Mouse (Mus musculus): ENCODE data around the gene Soga1. TPM values are rescaled to one million over a fixed set of nuclear protein-coding genes. Genes with fewer than 3 reads are reported as not detected.

Gene Soga1
- polyA plus RNA-seq, 1 experiment from 2014 or later: 1.8 TPM

DNA sequence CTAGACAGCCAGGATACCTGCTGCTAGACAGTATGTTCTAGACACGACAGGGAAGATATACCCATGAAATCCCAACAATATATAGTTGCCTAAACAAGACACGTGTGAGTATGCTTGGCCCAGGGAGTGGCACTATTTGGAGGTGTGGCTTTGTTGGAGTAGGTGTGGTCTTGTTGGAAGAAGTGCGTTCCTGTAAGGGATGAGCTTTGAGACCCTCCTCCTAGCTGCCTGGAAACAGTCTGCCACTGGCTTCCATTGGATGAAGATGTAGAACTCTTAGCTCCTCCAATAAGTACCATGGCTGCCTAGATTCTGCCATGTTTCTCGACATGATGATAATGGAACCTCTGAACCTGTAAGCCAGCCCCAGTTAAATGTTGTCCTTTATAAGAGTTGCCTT lies 97.8 kb downstream of the Soga1 start:
- no peaks in the 10 kb centered on the region for H3K36me3 ChIP-seq (ENCODE audit: insufficient read depth, low read length)
- no peak overlapping the region for H3K27ac ChIP-seq
- no peak overlapping the region for H3K4me2 ChIP-seq (ENCODE audit: low read length)
- no peak for TF ChIP-seq CTCF (IDR thresholded peaks at IDR 0.05; ENCODE audit: low read depth)
- no peak overlapping the region for H3K4me3 ChIP-seq (replicated peaks; ENCODE audit: low read depth, low read length)
- no peaks in the 10 kb centered on the region for H3K27me3 ChIP-seq (ENCODE audit: insufficient read depth, low read length)
- WGBS: 91% methylated on average over 4 of the region's 4 CpGs
- H3K9me3 ChIP-seq (replicated peaks; ENCODE audit: low read length): no peaks in the 10 kb centered on the region
- DNase-seq (ENCODE audit: low spot score): no peak
- ATAC-seq (replicated peaks; ENCODE audit: low FRiP score, low read depth): no peak
- no peak overlapping the region for H3K9ac ChIP-seq (ENCODE audit: low read depth, low read length)
- 0 out of 2 replicates have a peak, but pooled peaks cover 4% of the 10 kb centered on the region for H3K4me1 ChIP-seq (replicated peaks; ENCODE audit: insufficient read depth, low read length)

DNA sequence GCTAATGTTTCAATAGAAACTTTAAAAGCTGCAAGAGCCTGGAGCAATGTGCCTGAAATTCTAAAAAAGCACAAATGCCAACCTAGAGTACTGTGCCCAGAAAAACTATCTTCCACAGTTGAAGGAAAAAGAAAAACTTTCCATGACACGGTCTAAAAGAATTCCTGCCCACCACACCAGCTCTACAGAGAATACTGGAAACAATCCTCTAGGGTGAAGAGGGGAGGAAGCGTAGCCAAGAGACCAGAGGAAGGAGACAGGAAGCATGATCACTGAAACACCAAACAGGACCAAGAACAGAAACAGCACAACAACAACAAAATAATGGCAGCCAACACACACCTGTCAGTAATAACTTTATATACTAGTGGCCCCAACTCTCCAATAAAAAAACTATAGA lies 99.0 kb downstream of the Soga1 start:
- no peak for DNase-seq (ENCODE audit: low spot score)
- H3K4me1 ChIP-seq (replicated peaks; ENCODE audit: insufficient read depth, low read length): 0 out of 2 replicates have a peak, but pooled peaks cover 5% of the 10 kb centered on the region
- no peak for TF ChIP-seq CTCF (IDR thresholded peaks at IDR 0.05; ENCODE audit: low read depth)
- 74% methylated on average over 2 of the region's 2 CpGs for WGBS
- no peak for ATAC-seq (replicated peaks; ENCODE audit: low FRiP score, low read depth)
- no peaks in the 10 kb centered on the region for H3K36me3 ChIP-seq (ENCODE audit: insufficient read depth, low read length)
- H3K4me2 ChIP-seq (ENCODE audit: low read length): no peak overlapping the region
- H3K9ac ChIP-seq (ENCODE audit: low read depth, low read length): no peak overlapping the region
- H3K27ac ChIP-seq: no peak overlapping the region
- H3K9me3 ChIP-seq (replicated peaks; ENCODE audit: low read length): no peaks in the 10 kb centered on the region
- H3K4me3 ChIP-seq (replicated peaks; ENCODE audit: low read depth, low read length): no peak overlapping the region
- H3K27me3 ChIP-seq (ENCODE audit: insufficient read depth, low read length): no peaks in the 10 kb centered on the region

DNA sequence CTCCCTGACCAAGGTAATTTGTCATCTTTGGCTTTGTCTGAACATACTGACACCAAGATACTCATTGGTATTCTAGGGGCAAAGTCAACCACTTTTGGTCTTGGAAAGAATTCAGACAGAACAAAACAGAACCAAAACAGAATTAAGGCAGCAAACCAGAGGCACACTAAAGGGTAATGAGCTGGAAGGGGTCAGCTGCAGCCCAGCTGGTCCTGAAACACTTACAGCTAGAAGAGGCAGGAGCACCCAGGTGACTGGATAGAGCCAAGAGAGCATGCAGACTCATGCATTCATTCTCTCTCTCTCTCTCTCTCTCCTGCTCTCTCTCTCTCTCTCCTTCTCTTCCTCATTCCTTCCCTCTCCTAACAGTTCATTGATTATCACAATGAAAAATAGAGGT lies 102.3 kb downstream of the Soga1 start:
- H3K4me2 ChIP-seq (ENCODE audit: low read length): no peak overlapping the region
- DNase-seq (ENCODE audit: low spot score): no peak
- no peak overlapping the region for H3K9ac ChIP-seq (ENCODE audit: low read depth, low read length)
- H3K4me1 ChIP-seq (replicated peaks; ENCODE audit: insufficient read depth, low read length): 0 out of 2 replicates have a peak, but pooled peaks cover 7% of the 10 kb centered on the region
- no peaks in the 10 kb centered on the region for H3K36me3 ChIP-seq (ENCODE audit: insufficient read depth, low read length)
- H3K4me3 ChIP-seq (replicated peaks; ENCODE audit: low read depth, low read length): no peak overlapping the region
- ATAC-seq (replicated peaks; ENCODE audit: low FRiP score, low read depth): no peak
- no peaks in the 10 kb centered on the region for H3K9me3 ChIP-seq (replicated peaks; ENCODE audit: low read length)
- no peak overlapping the region for H3K27ac ChIP-seq
- no peaks in the 10 kb centered on the region for H3K27me3 ChIP-seq (ENCODE audit: insufficient read depth, low read length)
- no peak for TF ChIP-seq CTCF (IDR thresholded peaks at IDR 0.05; ENCODE audit: low read depth)

DNA sequence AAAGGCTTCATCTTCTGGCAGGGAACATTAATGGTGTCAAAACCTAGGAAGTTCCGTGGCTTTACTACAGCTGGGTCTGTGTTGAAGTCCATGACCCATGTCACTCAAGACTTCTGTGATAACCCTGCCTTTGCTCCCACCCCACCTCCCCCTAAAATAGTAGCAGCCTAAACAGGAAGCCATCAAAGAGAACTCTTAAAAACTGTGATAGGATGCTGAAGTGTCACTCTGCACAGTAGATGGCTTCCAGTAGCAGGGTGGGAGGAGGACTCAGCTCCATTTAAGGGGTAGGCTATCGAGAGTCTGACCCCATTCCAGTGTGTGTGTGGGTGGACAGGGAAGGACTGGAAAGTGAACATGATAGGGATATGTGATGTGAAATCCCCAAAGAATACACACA lies 104.1 kb downstream of the Soga1 start:
- Histone ChIP-seq H3K36me3 (ENCODE audit: insufficient read depth, low read length) (no peaks in the 10 kb centered on the region), H3K4me3 (replicated peaks; ENCODE audit: low read depth, low read length) (no peak overlapping the region), H3K27ac (no peak overlapping the region), H3K9ac (ENCODE audit: low read depth, low read length) (no peak overlapping the region), H3K4me2 (ENCODE audit: low read length) (no peak overlapping the region), H3K9me3 (replicated peaks; ENCODE audit: low read length) (no peaks in the 10 kb centered on the region), H3K4me1 (replicated peaks; ENCODE audit: insufficient read depth, low read length) (0 out of 2 replicates have a peak, but pooled peaks cover 7% of the 10 kb centered on the region), H3K27me3 (ENCODE audit: insufficient read depth, low read length) (no peaks in the 10 kb centered on the region)
- no peak for ATAC-seq (replicated peaks; ENCODE audit: low FRiP score, low read depth)
- TF ChIP-seq CTCF (IDR thresholded peaks at IDR 0.05; ENCODE audit: low read depth): no peak
- DNase-seq (ENCODE audit: low spot score): peak; percentile 60
- WGBS: 25% methylated on average over 2 of the region's 2 CpGs

DNA sequence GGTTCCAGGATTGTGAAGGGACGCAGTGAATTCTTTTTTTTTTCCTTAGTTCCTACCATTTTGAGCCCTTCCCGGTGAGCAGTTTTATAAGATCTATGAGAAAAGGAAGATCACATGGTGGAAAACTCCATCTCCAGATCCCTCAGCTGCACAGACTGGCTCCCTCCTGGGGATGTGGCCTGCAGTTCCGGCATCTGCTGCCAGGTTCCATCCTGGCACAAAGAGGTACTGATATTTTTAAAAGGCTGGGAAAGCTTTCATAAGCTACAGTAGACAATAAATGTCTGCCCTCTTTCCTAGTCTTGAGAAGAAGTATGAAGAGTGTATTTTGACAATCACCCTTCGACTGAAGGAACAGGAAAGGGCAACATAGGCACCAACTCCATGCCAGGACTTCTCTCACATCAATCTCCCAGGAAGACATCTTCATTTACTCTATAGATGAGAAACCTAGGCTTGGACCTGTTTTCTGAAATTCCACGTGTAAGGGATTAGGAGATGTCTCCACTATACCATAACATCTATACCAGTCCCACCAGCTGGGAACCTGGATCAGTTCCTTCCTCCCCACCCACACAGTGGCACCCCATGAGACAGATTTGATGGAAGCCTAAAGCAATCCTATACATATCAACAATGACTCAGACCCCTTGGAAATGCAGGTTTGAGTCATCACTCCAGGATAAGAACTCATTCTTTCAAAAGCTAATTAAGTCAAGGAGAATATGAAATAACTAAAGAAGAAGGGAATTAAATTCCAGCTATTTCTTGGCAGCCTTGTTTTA lies 105.5 kb downstream of the Soga1 start:
- H3K27ac ChIP-seq: no peak overlapping the region
- no peak overlapping the region for H3K9ac ChIP-seq (ENCODE audit: low read depth, low read length)
- 0 out of 2 replicates have a peak, but pooled peaks cover 7% of the 10 kb centered on the region for H3K4me1 ChIP-seq (replicated peaks; ENCODE audit: insufficient read depth, low read length)
- H3K4me3 ChIP-seq (replicated peaks; ENCODE audit: low read depth, low read length): no peak overlapping the region
- no peaks in the 10 kb centered on the region for H3K27me3 ChIP-seq (ENCODE audit: insufficient read depth, low read length)
- no peaks in the 10 kb centered on the region for H3K36me3 ChIP-seq (ENCODE audit: insufficient read depth, low read length)
- no peak for TF ChIP-seq CTCF (IDR thresholded peaks at IDR 0.05; ENCODE audit: low read depth)
- WGBS: 86% methylated on average over 5 of the region's 5 CpGs
- DNase-seq (ENCODE audit: low spot score) (no peak), ATAC-seq (replicated peaks; ENCODE audit: low FRiP score, low read depth) (no peak)
- no peaks in the 10 kb centered on the region for H3K9me3 ChIP-seq (replicated peaks; ENCODE audit: low read length)
- H3K4me2 ChIP-seq (ENCODE audit: low read length): no peak overlapping the region

DNA sequence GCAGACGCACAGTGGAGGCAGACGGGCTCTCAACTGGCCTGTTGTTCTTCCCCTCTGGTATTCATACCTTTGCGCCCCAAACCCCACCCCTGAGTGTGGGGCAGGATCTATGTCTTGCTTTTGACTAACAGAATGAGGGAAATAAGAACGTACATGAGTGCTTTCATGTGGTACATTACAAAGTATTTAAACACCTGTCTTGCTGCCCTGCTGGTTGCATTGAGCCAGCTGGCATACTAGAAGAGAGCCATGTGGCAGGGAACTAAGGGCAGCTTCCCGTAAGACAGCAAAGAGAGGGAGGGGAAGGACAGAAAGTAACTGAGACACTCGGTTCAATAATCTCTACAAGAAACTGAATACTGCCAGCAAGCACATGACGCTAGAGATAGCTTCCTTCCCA lies 108.8 kb downstream of the Soga1 start:
- H3K4me2 ChIP-seq (ENCODE audit: low read length): no peak overlapping the region

More for the DNA sequence above, 108.8 kb downstream of the Soga1 start:
- H3K27me3 ChIP-seq (ENCODE audit: insufficient read depth, low read length): no peaks in the 10 kb centered on the region
- ATAC-seq (replicated peaks; ENCODE audit: low FRiP score, low read depth): no peak
- peak; percentile 61 for DNase-seq (ENCODE audit: low spot score)
- H3K9ac ChIP-seq (ENCODE audit: low read depth, low read length): no peak overlapping the region
- 64% methylated on average over 7 of the region's 7 CpGs for WGBS
- no peak for TF ChIP-seq CTCF (IDR thresholded peaks at IDR 0.05; ENCODE audit: low read depth)
- no peaks in the 10 kb centered on the region for H3K9me3 ChIP-seq (replicated peaks; ENCODE audit: low read length)
- no peaks in the 10 kb centered on the region for H3K36me3 ChIP-seq (ENCODE audit: insufficient read depth, low read length)
- no peak overlapping the region for H3K27ac ChIP-seq
- no peak overlapping the region for H3K4me3 ChIP-seq (replicated peaks; ENCODE audit: low read depth, low read length)
- H3K4me1 ChIP-seq (replicated peaks; ENCODE audit: insufficient read depth, low read length): 0 out of 2 replicates have a peak, but pooled peaks cover 3% of the 10 kb centered on the region
